Mouse (Mus musculus) liver, adult 2 months (tissue): ENCODE measurements around the gene Ptpn14. TPM values are rescaled to one million over a fixed set of nuclear protein-coding genes. Genes with fewer than 3 reads are reported as not detected.

Source experiments
- DNase-seq: peaks from one replicate; pipeline ENCODE4 v3.0.0-alpha.2; 2011; ENCODE audit warnings: low read depth, low spot score; ENCODE audit errors: extremely low read depth
- H3K27ac ChIP-seq: fragments of 200-500 bp; replicated peaks from 2 replicates; pipeline ENCODE4 v1.5.1; 2012; ENCODE audit warnings: low read depth, mild to moderate bottlenecking, control low read depth, inconsistent platforms, low read length; ENCODE audit not compliant: insufficient read depth
- H3K27me3 ChIP-seq: fragments of 200-500 bp; 2 replicates; pipeline ENCODE4 v1.6.1; 2012; ENCODE audit warnings: mild to moderate bottlenecking, moderate library complexity, low read length, inconsistent platforms; ENCODE audit not compliant: control insufficient read depth, insufficient read depth
- H3K36me3 ChIP-seq: fragments of 200-500 bp; 2 replicates; pipeline ENCODE4 v1.6.1; 2012; ENCODE audit warnings: low read length, inconsistent platforms; ENCODE audit not compliant: control insufficient read depth, insufficient read depth
- H3K4me1 ChIP-seq: fragments of 200-500 bp; 2 replicates; pipeline ENCODE4 v1.6.1; 2011; ENCODE audit warnings: low read length; ENCODE audit not compliant: control insufficient read depth, insufficient read depth
- H3K4me3 ChIP-seq: fragments of 200-500 bp; 2 replicates; pipeline ENCODE4 v1.5.1; 2011; ENCODE audit warnings: low read depth, mild to moderate bottlenecking, control low read depth, low read length, moderate library complexity; ENCODE audit not compliant: insufficient read depth
- H3K79me2 ChIP-seq: fragments of 200-500 bp; 2 replicates; pipeline ENCODE4 v1.6.1; 2012; ENCODE audit warnings: inconsistent platforms, mild to moderate bottlenecking, low read length, moderate library complexity; ENCODE audit not compliant: control insufficient read depth, insufficient read depth
- H3K9ac ChIP-seq: fragments of 200-500 bp; 2 replicates; pipeline ENCODE4 v1.6.1; 2012; ENCODE audit warnings: low read depth, mild to moderate bottlenecking, control low read depth, inconsistent platforms, low read length
- CTCF ChIP-seq: fragments of 200-500 bp; IDR thresholded peaks from 2 replicates; pipeline ENCODE4 v1.5.1; 2011; ENCODE audit warnings: low read depth, low read length, control low read depth
- POLR2A ChIP-seq: fragments of 200-500 bp; IDR thresholded peaks from 2 replicates; pipeline ENCODE4 v1.6.1; 2011; ENCODE audit warnings: low read length, control low read depth; ENCODE audit not compliant: insufficient read depth; ENCODE audit errors: extremely low read depth
- WGBS: fragments of 180-500 bp; shearing (Covaris S2); methylation state at CpG from one replicate; pipeline ENCODE4 v1.1.7; 2018; 5-methylcytosine and 5-hydroxymethylcytosine counted together
- polyA plus RNA-seq: library from polyadenylated mRNA; depleted of rRNA; stranded (reverse); fragments of >200 nt; gene quantifications from 2 replicates; pipeline ENCODE4 v1.2.3, GENCODE M21; 2012
- total RNA-seq: library from RNA; depleted of rRNA; stranded (reverse); fragments of >200 nt; gene quantifications from 2 replicates; pipeline ENCODE4 v1.2.3, GENCODE M21; 2014

Gene Ptpn14
- total and polyA plus RNA-seq, 2 experiments = 0.55 to 0.74 TPM

DNA sequence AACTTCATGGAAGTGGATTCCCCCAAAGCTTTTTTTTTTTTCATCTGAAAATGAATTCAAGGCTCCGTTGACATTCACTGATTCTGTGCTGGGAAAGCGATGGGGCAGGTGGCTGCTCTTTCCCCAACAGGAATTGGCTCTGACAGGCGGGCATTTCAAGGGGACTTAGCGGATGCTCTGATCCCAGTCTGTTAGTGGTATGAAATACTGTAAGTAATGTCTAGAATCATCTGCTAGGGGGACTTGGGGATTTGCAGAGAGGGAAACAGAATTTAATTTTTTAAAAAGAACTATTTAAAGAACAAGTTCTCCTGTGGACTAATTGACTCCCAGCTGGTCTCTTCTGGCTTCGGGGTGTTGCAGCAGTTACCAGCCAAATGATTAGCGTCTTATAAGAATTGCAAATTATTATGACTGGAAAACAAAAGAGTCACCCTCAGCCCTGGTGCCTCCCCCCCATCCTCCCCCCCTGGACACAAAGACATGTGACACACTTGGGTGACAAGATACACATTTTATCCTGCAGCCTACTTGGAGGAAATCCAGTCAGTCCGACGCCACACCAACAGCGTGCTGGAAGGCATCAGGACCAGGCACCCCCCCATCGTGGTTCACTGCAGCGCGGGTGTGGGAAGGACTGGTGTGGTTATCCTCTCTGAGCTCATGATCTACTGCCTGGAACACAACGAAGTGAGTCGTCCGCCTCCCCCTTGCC, 136.9 kb downstream of the Ptpn14 start:
- Histone ChIP-seq H3K4me1 (peaks cover 8% of the 10 kb centered on the region; the same call in 1 of the 2 replicates), H3K9ac (no peak overlapping the region), H3K79me2 (no peaks in the 10 kb centered on the region), H3K27ac (no peak overlapping the region), H3K4me3 (no peak overlapping the region), H3K36me3 (no peaks in the 10 kb centered on the region), H3K27me3 (no peaks in the 10 kb centered on the region)
- TF ChIP-seq CTCF = no peak
- no peak for TF ChIP-seq POLR2A
- WGBS = 78% methylated on average over 15 of the region's 15 CpGs
- DNase-seq = no peak

DNA sequence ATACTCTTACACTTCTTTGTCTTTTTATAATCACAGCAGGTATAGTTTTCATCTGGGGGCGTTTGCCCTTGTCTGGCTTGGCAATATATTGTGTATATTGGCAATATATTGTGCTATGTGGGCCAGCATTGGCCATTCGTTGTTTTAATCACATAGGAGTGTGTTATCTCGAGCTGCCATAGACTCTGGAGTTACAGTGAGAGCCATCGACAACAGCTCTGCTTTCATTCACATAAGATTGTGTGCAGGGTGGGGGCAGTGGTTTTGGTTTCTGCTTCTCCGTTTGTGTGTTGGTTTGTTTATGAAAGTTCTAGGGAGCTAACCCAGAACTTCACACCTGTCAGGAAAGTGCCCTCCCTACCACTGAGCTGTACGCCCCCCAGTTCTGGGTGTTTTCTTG, 138.6 kb downstream of the Ptpn14 start:
- no peak for DNase-seq
- H3K36me3 ChIP-seq = no peaks in the 10 kb centered on the region
- no peak overlapping the region for H3K4me3 ChIP-seq
- H3K27me3 ChIP-seq = no peaks in the 10 kb centered on the region
- peak overlapping the region; percentile 46; the same call in 1 of the 2 replicates for H3K9ac ChIP-seq
- no peaks in the 10 kb centered on the region for H3K79me2 ChIP-seq
- 62% methylated on average over 6 of the region's 6 CpGs for WGBS
- peaks cover 8% of the 10 kb centered on the region; the same call in 1 of the 2 replicates for H3K4me1 ChIP-seq
- TF ChIP-seq POLR2A = no peak
- TF ChIP-seq CTCF = no peak
- H3K27ac ChIP-seq = peak overlapping the region; percentile 78

DNA sequence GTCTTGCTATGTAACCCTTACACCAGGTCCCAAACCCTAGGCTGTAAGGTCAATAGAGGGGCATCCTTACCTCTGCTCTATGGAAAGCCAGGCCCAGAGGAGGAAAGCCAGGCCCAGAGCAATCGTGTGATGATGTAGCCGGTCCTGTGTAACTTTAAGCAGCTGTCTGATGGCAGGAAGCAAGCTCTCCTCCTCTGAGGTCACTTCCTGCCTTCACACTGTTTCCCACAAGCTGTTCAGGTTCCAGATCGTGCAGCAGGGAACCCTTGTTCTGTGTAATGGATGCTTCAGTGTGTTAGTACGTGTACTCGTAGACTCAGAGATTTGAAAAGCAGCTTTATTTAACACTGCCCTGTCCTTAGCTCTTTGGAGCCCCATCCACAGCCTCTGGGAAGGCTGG, 139.0 kb downstream of the Ptpn14 start:
- peak overlapping the region; percentile 46 for H3K9ac ChIP-seq
- H3K27me3 ChIP-seq = no peaks in the 10 kb centered on the region
- H3K79me2 ChIP-seq = no peaks in the 10 kb centered on the region
- no peaks in the 10 kb centered on the region for H3K36me3 ChIP-seq
- peak overlapping the region; percentile 78 for H3K27ac ChIP-seq
- no peak for DNase-seq
- WGBS = 56% methylated on average over 5 of the region's 5 CpGs
- TF ChIP-seq POLR2A (no peak), CTCF (no peak)
- peaks cover 8% of the 10 kb centered on the region; the same call in 1 of the 2 replicates for H3K4me1 ChIP-seq
- H3K4me3 ChIP-seq = peak overlapping the region; percentile 28; the same call in 1 of the 2 replicates

DNA sequence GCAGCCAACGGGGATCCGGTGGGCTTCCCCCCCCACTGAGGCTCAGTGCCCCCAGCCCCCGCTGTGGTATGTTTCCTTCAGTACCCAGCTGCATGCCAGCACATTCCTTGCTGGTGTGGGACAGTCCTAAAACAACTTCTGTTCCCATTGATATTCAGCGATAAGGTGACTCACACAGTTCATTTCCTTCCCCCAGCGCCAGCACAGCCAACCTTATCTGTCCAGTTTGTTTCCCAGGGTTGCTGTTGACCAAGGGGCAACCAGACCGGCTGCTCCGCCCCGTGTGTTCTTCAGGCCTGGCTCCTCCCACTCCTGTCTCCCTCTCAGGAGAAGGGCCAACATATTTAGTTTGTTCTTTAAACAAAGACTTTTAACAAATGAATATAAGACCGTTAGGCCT, 139.4 kb downstream of the Ptpn14 start:
- H3K4me1 ChIP-seq = peaks cover 8% of the 10 kb centered on the region; the same call in 1 of the 2 replicates
- H3K27me3 ChIP-seq = no peaks in the 10 kb centered on the region
- peak; percentile 34 for DNase-seq
- H3K36me3 ChIP-seq = no peaks in the 10 kb centered on the region
- H3K79me2 ChIP-seq = no peaks in the 10 kb centered on the region
- TF ChIP-seq POLR2A = no peak
- no peak for TF ChIP-seq CTCF
- peak overlapping the region; percentile 28; the same call in 1 of the 2 replicates for H3K4me3 ChIP-seq
- WGBS = 12% methylated on average over 9 of the region's 9 CpGs
- peak overlapping the region; percentile 78 for H3K27ac ChIP-seq
- H3K9ac ChIP-seq = peak overlapping the region; percentile 12; the same call in 1 of the 2 replicates

DNA sequence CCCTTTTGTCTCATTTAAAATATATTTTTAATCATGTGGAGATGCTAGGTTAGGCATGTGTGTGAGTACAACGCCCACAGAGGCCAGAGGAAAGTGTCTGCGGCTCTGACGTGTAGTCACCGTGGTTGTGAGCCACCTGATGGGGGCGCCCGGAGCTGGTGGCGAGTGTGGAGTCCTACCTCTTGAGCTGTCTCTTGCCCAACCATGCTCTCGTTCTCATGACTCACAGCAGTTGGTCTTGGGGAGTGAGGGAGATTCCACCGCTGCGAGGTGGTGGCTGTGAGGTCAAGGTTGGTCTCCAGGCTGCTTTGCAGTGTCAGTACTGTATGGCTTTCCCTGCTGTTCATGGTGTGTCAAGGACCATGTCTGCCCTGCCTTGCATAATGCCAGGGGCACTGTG, 140.0 kb downstream of the Ptpn14 start:
- Histone ChIP-seq H3K27ac (no peak overlapping the region), H3K36me3 (no peaks in the 10 kb centered on the region), H3K9ac (no peak overlapping the region), H3K79me2 (no peaks in the 10 kb centered on the region), H3K4me3 (no peak overlapping the region), H3K27me3 (no peaks in the 10 kb centered on the region), H3K4me1 (peaks cover 8% of the 10 kb centered on the region; the same call in 1 of the 2 replicates)
- TF ChIP-seq CTCF (no peak), POLR2A (no peak)
- 50% methylated on average over 10 of the region's 10 CpGs for WGBS
- DNase-seq = no peak
